In the genomic region with DNA sequence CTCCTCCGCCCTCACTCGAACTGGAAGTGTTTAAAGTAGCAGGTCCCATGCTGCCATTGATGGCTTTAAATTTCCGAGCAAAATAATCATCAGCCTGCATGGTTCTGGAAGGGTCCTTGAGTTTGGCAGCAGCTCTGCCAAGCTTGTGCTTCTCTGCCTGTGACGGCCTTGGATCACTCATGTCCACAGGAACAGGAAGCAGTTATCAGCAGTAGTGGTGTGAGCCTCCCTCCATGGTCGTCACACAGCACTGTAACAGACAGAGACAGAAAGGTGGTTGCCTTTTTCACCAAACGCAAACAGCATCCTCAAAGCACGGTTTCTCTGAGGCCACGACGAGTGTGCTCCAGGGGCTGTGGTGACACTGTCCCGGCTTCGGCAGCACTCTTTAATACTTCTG, we compare ENCODE assay signal across 18 mouse cellular contexts.
"Had no signal": no experiment of that assay in that cellular context is flagged by ENCODE, and none has a peak within 500 bp of the region (broad histone marks: within the 10 kb centered on the region; RNA-seq: fewer than 3 reads in every experiment).

No protein-coding gene starts in this region.

- H3K4me2 ChIP-seq: limb, embryonic 12.5 days; liver, embryonic 13.5 days; lung, embryonic 15.5 days; midbrain, embryonic 13.5 days; neural tube, embryonic 15.5 days had no signal

- H3K27ac ChIP-seq: kidney, postnatal 0 days; limb, embryonic 12.5 days; liver, embryonic 13.5 days; lung, embryonic 15.5 days; macrophage; midbrain, embryonic 13.5 days; neural tube, embryonic 15.5 days had no signal

- H3K4me3 ChIP-seq: limb, embryonic 12.5 days; liver, embryonic 13.5 days; lung, embryonic 15.5 days; megakaryocyte, embryonic 14.5 days; midbrain, embryonic 13.5 days; myocyte; neural tube, embryonic 15.5 days had no signal

- H3K27me3 ChIP-seq: limb, embryonic 12.5 days; liver, embryonic 13.5 days; lung, embryonic 15.5 days; midbrain, embryonic 13.5 days; neural tube, embryonic 15.5 days had no signal

- H3K9ac ChIP-seq: limb, embryonic 12.5 days; liver, embryonic 13.5 days; liver, postnatal 0 days; lung, embryonic 15.5 days; midbrain, embryonic 13.5 days; neural tube, embryonic 15.5 days had no signal

- DNase-seq: kidney, postnatal 36 days; liver; liver, embryonic 13.5 days; liver, postnatal 0 days; lung, postnatal 14 days; retina, postnatal 1 day; right cerebral cortex, postnatal 4 days; spleen, adult 18-20 months; thymus, adult 18-20 months; thymus, postnatal 14 days had no signal

- H3K36me3 ChIP-seq: liver, embryonic 13.5 days had no signal

- H3K9me3 ChIP-seq: limb, embryonic 12.5 days; liver, embryonic 13.5 days; lung, embryonic 15.5 days; megakaryocyte, embryonic 14.5 days; midbrain, embryonic 13.5 days; neural tube, embryonic 15.5 days had no signal

- ATAC-seq: liver, postnatal 0 days; midbrain, embryonic 13.5 days had no signal
